Mouse (Mus musculus): ENCODE measurements around the gene Grin2c.

The Grin2c gene

GRCm38 (mm10) chr11:115202316-115202715 lies 64.7 kb downstream of the Grin2c start:
- DNase-seq (ENCODE audit: low spot score), result peak; percentile 62

GRCm38 (mm10) chr11:115200520-115200919 lies 66.5 kb downstream of the Grin2c start:
- DNase-seq (ENCODE audit: low spot score), result no peak
